ENCODE assay signal across 18 mouse cellular contexts in the genomic region with DNA sequence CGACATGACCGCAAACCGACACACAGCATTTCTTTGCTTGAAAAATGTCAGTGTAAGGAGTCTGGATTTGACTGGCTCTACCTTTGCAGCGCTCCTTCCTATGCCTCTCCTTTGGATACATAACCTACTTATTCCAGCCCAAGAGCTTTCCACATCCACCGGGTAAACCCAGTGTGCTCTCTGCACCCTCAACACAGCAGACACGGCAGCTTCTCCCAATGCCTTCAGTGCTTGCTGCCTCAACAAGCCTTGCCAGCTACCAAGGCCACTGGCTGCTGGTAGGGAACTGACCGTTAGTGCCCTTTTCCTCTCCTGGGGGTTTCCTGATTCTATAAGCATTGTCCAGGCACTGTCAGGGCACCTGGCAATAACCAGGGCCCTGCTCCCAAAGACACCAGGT.
DNase-seq lines count a peak whose midpoint lies in the region; TF ChIP-seq lines count a peak whose summit lies in the region.
"Had no signal": no experiment of that assay in that cellular context is flagged by ENCODE, and none has a peak within 500 bp of the region (broad histone marks: within the 10 kb centered on the region; RNA-seq: fewer than 3 reads in every experiment).

No protein-coding gene starts in this region.

- no peak for TF ChIP-seq POLR2A in cortical plate, adult 2 months (IDR thresholded peaks at IDR 0.05; ENCODE audit: extremely low read depth, insufficient read depth, low read length)

- H3K27ac ChIP-seq in cortical plate, adult 2 months (ENCODE audit: insufficient read depth, low read length), result 0 out of 2 replicates have a peak overlapping the region, but pooled peaks have one; percentile 1
- H3K27ac ChIP-seq: embryonic facial prominence, embryonic 12.5 days; forebrain, embryonic 13.5 days; forebrain, embryonic 15.5 days had no signal

- no peak for TF ChIP-seq CTCF in cortical plate, adult 2 months (IDR thresholded peaks at IDR 0.05; ENCODE audit: extremely low read depth, insufficient read depth, low read length)

- no peak overlapping the region for H3K4me3 ChIP-seq in cortical plate, adult 2 months (ENCODE audit: insufficient read depth, low read length)
- H3K4me3 ChIP-seq: embryonic facial prominence, embryonic 12.5 days; forebrain, embryonic 13.5 days; forebrain, embryonic 15.5 days had no signal

- no peaks in the 10 kb centered on the region for H3K4me1 ChIP-seq in cortical plate, adult 2 months (ENCODE audit: control insufficient read depth, insufficient read depth, low read length)
- H3K4me1 ChIP-seq: embryonic facial prominence, embryonic 12.5 days; forebrain, embryonic 13.5 days; forebrain, embryonic 15.5 days had no signal

- peak; percentile 55 to 75 for DNase-seq in adrenal gland, adult (ENCODE audit: inconsistent age in 2 of 2, low spot score in 1 of 2)
- DNase-seq in adrenal gland, adult 8-10 months, result no peak
- DNase-seq in adrenal gland, postnatal 14 days, result peak; percentile 21
- DNase-seq in adrenal gland, adult 18-20 months (ENCODE audit: low spot score in 2 of 2), result no peak
- peak; percentile 21 for DNase-seq in MN1 (ENCODE audit: low spot score)
- no peak for DNase-seq in kidney, postnatal 4 days
- DNase-seq: B cell, adult 2 months; cerebellum, adult 11-12 months; cerebellum, adult 2 months; cerebellum, adult 9-10 months; cerebellum, postnatal 10 days; cerebellum, postnatal 25 days; embryo, embryonic 11 days; forebrain, postnatal 0 days had no signal

Comparison
In these comparisons a context has a peak if more than half of its experiments do, and no peak if none do; other contexts are left out.
1. DNase-seq: peak in adrenal gland, adult (2 of 2), adrenal gland, postnatal 14 days (single experiment) and MN1 (single experiment); none in adrenal gland, adult 8-10 months (single experiment), adrenal gland, adult 18-20 months (0 of 2) and kidney, postnatal 4 days (0 of 2).